In genomic region chr7:45707375-45707967, GRCm38 (mm10) we compare ENCODE assay signal across 7 mouse cellular contexts. TPM values are rescaled to one million over a fixed set of nuclear protein-coding genes. Genes with fewer than 3 reads are reported as not detected.
DNase-seq lines count a peak whose midpoint lies in the region; ATAC-seq and TF ChIP-seq lines count a peak whose summit lies in the region.

No protein-coding gene starts in this region.

- H3K4me2 ChIP-seq in limb, embryonic 12.5 days = peak overlapping the region; percentile 97
- peak overlapping the region; percentile 96 for H3K4me2 ChIP-seq in midbrain, embryonic 14.5 days (ENCODE audit: low read length)

- H3K4me1 ChIP-seq in kidney, adult 2 months (ENCODE audit: control insufficient read depth, insufficient read depth, low read length) = peaks cover 25% of the 10 kb centered on the region
- H3K4me1 ChIP-seq in limb, embryonic 12.5 days (replicated peaks) = peaks cover 52% of the 10 kb centered on the region
- H3K4me1 ChIP-seq in midbrain, embryonic 14.5 days (ENCODE audit: control insufficient read depth, insufficient read depth, low read length) = peaks cover 73% of the 10 kb centered on the region

- peak overlapping the region; percentile 58 for H3K4me3 ChIP-seq in kidney, adult 2 months (ENCODE audit: insufficient read depth, low read depth, low read length)
- H3K4me3 ChIP-seq in limb, embryonic 12.5 days (replicated peaks) = peak overlapping the region; percentile 75
- peak overlapping the region; percentile 51 for H3K4me3 ChIP-seq in midbrain, embryonic 14.5 days (replicated peaks; ENCODE audit: low read depth, low read length)

- no peaks in the 10 kb centered on the region for H3K9me3 ChIP-seq in limb, embryonic 12.5 days
- no peaks in the 10 kb centered on the region for H3K9me3 ChIP-seq in midbrain, embryonic 14.5 days (ENCODE audit: control insufficient read depth, low read length)

- DNase-seq in adrenal gland, adult 2 months = peak; percentile 98
- DNase-seq in embryo, embryonic 9.5 days (ENCODE audit: extremely low spot score) = peak; percentile 93
- peak; percentile 98 to 99 for DNase-seq in heart, adult 18-20 months
- peak; percentile 99 for DNase-seq in kidney, adult 2 months
- DNase-seq in midbrain, embryonic 14.5 days = peak; percentile 91
- peak; percentile 79 for DNase-seq in spleen, adult 12 weeks (ENCODE audit: low spot score)

- H3K9ac ChIP-seq in limb, embryonic 12.5 days (replicated peaks) = no peak overlapping the region
- H3K9ac ChIP-seq in midbrain, embryonic 14.5 days (replicated peaks; ENCODE audit: low read length) = no peak overlapping the region

- under 1% methylated on average over 27 of the region's 27 CpGs for WGBS in kidney, adult 2 months
- WGBS in limb, embryonic 12.5 days = under 1% methylated on average over 27 of the region's 27 CpGs
- WGBS in midbrain, embryonic 14.5 days = under 1% methylated on average over 27 of the region's 27 CpGs

- TF ChIP-seq POLR2A in kidney, adult 2 months (IDR thresholded peaks at IDR 0.05; ENCODE audit: low read depth, low read length) = peak; percentile 87

- no peaks in the 10 kb centered on the region for H3K27me3 ChIP-seq in kidney, adult 2 months (replicated peaks; ENCODE audit: control insufficient read depth, insufficient read depth, low read length)
- no peaks in the 10 kb centered on the region for H3K27me3 ChIP-seq in limb, embryonic 12.5 days
- H3K27me3 ChIP-seq in midbrain, embryonic 14.5 days (ENCODE audit: control insufficient read depth, insufficient read depth, low read length) = no peaks in the 10 kb centered on the region

- 0 out of 2 replicates have a peak, but pooled peaks have one; percentile 5 for TF ChIP-seq CTCF in kidney, adult 2 months (conservative IDR thresholded peaks at IDR 0.05; ENCODE audit: insufficient read depth, insufficient read length, low read depth, low read length)

- H3K27ac ChIP-seq in kidney, adult 2 months (ENCODE audit: insufficient read depth, low read depth, low read length) = peak overlapping the region; percentile 99
- H3K27ac ChIP-seq in limb, embryonic 12.5 days = peak overlapping the region; percentile 91
- H3K27ac ChIP-seq in midbrain, embryonic 14.5 days (replicated peaks; ENCODE audit: low read depth, low read length) = peak overlapping the region; percentile 1; the same call in 1 of the 2 replicates

- no peak for ATAC-seq in limb, embryonic 12.5 days (ENCODE audit: insufficient number of reproducible peaks, insufficient read depth, low FRiP score, low TSS enrichment, low read depth)
- no peak for ATAC-seq in midbrain, embryonic 14.5 days (ENCODE audit: low FRiP score, low TSS enrichment)

- H3K36me3 ChIP-seq in kidney, adult 2 months (ENCODE audit: control insufficient read depth, insufficient read depth, low read length) = peaks cover 11% of the 10 kb centered on the region; the same call in 1 of the 2 replicates
- peaks cover 36% of the 10 kb centered on the region for H3K36me3 ChIP-seq in limb, embryonic 12.5 days
- peaks cover 28% of the 10 kb centered on the region for H3K36me3 ChIP-seq in midbrain, embryonic 14.5 days (ENCODE audit: control insufficient read depth, insufficient read depth, low read length)

RNA-seq across cellular contexts. Expression of gene Dbp, which starts 2.6 kb away (rescaled TPM):
- 100 to 1,000 TPM in 1 of 2 experiments, 10 to 100 TPM in 1; 54.3 to 225 TPM for total RNA-seq in adrenal gland, adult 2 months (2021)
- polyA plus RNA-seq in adrenal gland, adult 2 months (2012; rRNA removed) = 569 and 796 TPM in 2 replicates
- total RNA-seq in heart, adult 18-20 months (2021) = 10 to 100 TPM; 12.1 to 15.0 TPM
- polyA plus RNA-seq in kidney, adult 2 months (2012; rRNA removed) = 106 and 116 TPM in 2 replicates
- 6.4 and 8.5 TPM in 2 replicates for polyA plus RNA-seq in limb, embryonic 12.5 days (2016; fragmentation: Nextera tagmentation; extraction: Ambion mirVana)
- polyA plus RNA-seq in midbrain, embryonic 14.5 days (2014; fragmentation: Nextera tagmentation; extraction: Ambion mirVana) = 1.9 and 4.3 TPM in 2 replicates

RNA-seq across cellular contexts. Expression of gene Rpl18, which starts 7.8 kb away (rescaled TPM):
- 1,000 to 10,000 TPM in 1 of 2 experiments, 100 to 1,000 TPM in 1; 972 to 1,050 TPM for total RNA-seq in adrenal gland, adult 2 months (2021)
- 1,143 and 1,258 TPM in 2 replicates for polyA plus RNA-seq in adrenal gland, adult 2 months (2012; rRNA removed)
- 100 to 1,000 TPM; 574 to 615 TPM for total RNA-seq in heart, adult 18-20 months (2021)
- 955 and 1,014 TPM in 2 replicates for polyA plus RNA-seq in kidney, adult 2 months (2012; rRNA removed)
- polyA plus RNA-seq in limb, embryonic 12.5 days (2016; fragmentation: Nextera tagmentation; extraction: Ambion mirVana) = 990 and 1,038 TPM in 2 replicates
- polyA plus RNA-seq in midbrain, embryonic 14.5 days (2014; fragmentation: Nextera tagmentation; extraction: Ambion mirVana) = 631 and 710 TPM in 2 replicates

RNA-seq across cellular contexts. Expression of gene Car11, which starts 7.8 kb away (rescaled TPM):
- total RNA-seq in adrenal gland, adult 2 months (2021) = 10 to 100 TPM; 10.9 to 18.6 TPM
- polyA plus RNA-seq in adrenal gland, adult 2 months (2012; rRNA removed) = 30.0 and 38.2 TPM in 2 replicates
- 1 to 10 TPM; 3.4 to 5.9 TPM for total RNA-seq in heart, adult 18-20 months (2021)
- 8.1 and 8.3 TPM in 2 replicates for polyA plus RNA-seq in kidney, adult 2 months (2012; rRNA removed)
- polyA plus RNA-seq in limb, embryonic 12.5 days (2016; fragmentation: Nextera tagmentation; extraction: Ambion mirVana) = 8.8 and 12.6 TPM in 2 replicates
- 28.1 and 49.1 TPM in 2 replicates for polyA plus RNA-seq in midbrain, embryonic 14.5 days (2014; fragmentation: Nextera tagmentation; extraction: Ambion mirVana)

RNA-seq across cellular contexts. Expression of gene Sphk2, which starts 10.3 kb away (rescaled TPM):
- total RNA-seq in adrenal gland, adult 2 months (2021) = 10 to 100 TPM; 38.9 to 39.5 TPM
- 90.9 and 92.5 TPM in 2 replicates for polyA plus RNA-seq in adrenal gland, adult 2 months (2012; rRNA removed)
- 10 to 100 TPM; 18.4 to 20.2 TPM for total RNA-seq in heart, adult 18-20 months (2021)
- polyA plus RNA-seq in kidney, adult 2 months (2012; rRNA removed) = 57.2 and 68.3 TPM in 2 replicates
- polyA plus RNA-seq in limb, embryonic 12.5 days (2016; fragmentation: Nextera tagmentation; extraction: Ambion mirVana) = 32.5 TPM in 2 replicates
- polyA plus RNA-seq in midbrain, embryonic 14.5 days (2014; fragmentation: Nextera tagmentation; extraction: Ambion mirVana) = 17.2 and 19.2 TPM in 2 replicates

RNA-seq across cellular contexts. Expression of gene Sec1, which starts 13.3 kb away (rescaled TPM):
- under 1 TPM; 0.29 to 0.41 TPM for total RNA-seq in adrenal gland, adult 2 months (2021)
- 0.57 and 0.58 TPM in 2 replicates for polyA plus RNA-seq in adrenal gland, adult 2 months (2012; rRNA removed)
- under 1 TPM; 0.18 to 0.30 TPM for total RNA-seq in heart, adult 18-20 months (2021)
- 0.22 and 0.23 TPM in 2 replicates for polyA plus RNA-seq in kidney, adult 2 months (2012; rRNA removed)
- polyA plus RNA-seq in limb, embryonic 12.5 days (2016; fragmentation: Nextera tagmentation; extraction: Ambion mirVana) = 0.40 and 0.74 TPM in 2 replicates
- 0.21 TPM in 1 of 2 replicates, not detected in the other for polyA plus RNA-seq in midbrain, embryonic 14.5 days (2014; fragmentation: Nextera tagmentation; extraction: Ambion mirVana)

Comparison
In these comparisons a context has a peak if more than half of its experiments do, and no peak if none do; other contexts are left out.
1. H3K27ac ChIP-seq: peak in every context shown above with its lines; median percentile 99 in kidney, adult 2 months; 91 in limb, embryonic 12.5 days; 1 in midbrain, embryonic 14.5 days.
2. RNA of gene Dbp, which starts 2.6 kb away (polyA plus RNA-seq): 569 to 796 TPM in adrenal gland, adult 2 months and 106 to 116 TPM in kidney, adult 2 months; 6.4 to 8.5 TPM in limb, embryonic 12.5 days and 1.9 to 4.3 TPM in midbrain, embryonic 14.5 days; every median in the first group is over 10 times any median in the second.
3. Peak in every context shown above with its lines, with median percentiles within 50 percentile points of each other: DNase-seq and H3K4me3 ChIP-seq.